Mouse (Mus musculus) v-Abl transformed pro-B cells (cell line): Measurements from ENCODE around the gene Olfr301.

ENCODE experiments used
- in situ Hi-C, 2 experiments: fragments of 400-800 bp; cut with MboI; formaldehyde crosslinking; loops; one replicate each; pipeline ENCODE4 v1.15.1; 2025; ENCODE audit not compliant: unreplicated experiment in 2 of 2

Gene Olfr301

GRCm38 (mm10) chr7:86403546-86403945 lies at the start of gene Olfr301:
Gene Olfr301 (plus strand): TSS chr7:86403846.
- in situ Hi-C loops = no loop called here

GRCm38 (mm10) chr7:86366828-86367227 lies 36.8 kb upstream of the Olfr301 start, which contains the start of gene Olfr305:
Gene Olfr305 (minus strand): TSS chr7:86366928.
- in situ Hi-C loops = no loop called here

GRCm38 (mm10) chr7:86385769-86386168 lies 17.9 kb upstream of the Olfr301 start:
- in situ Hi-C loops = no loop called here

- in situ Hi-C loops = no loop called here
These were observed 17.1 kb upstream of the Olfr301 start, which contains the start of gene Olfr304 for GRCm38 (mm10) chr7:86386558-86386957. Gene Olfr304 (minus strand): TSS chr7:86386658.

GRCm38 (mm10) chr7:86397689-86398088 lies 6.0 kb upstream of the Olfr301 start, which contains the start of gene Olfr303:
Gene Olfr303 (minus strand): TSS chr7:86397789.
- in situ Hi-C loops = no loop called here

- in situ Hi-C loops = no loop called here
These were observed 56.0 kb downstream of the Olfr301 start, which contains the start of gene Olfr299 for GRCm38 (mm10) chr7:86459621-86460020. Gene Olfr299 (plus strand): TSS chr7:86459921.
